Mouse (Mus musculus) forebrain, embryonic 13.5 days (tissue): ENCODE data around the gene Itgb5. TPM values are rescaled to one million over a fixed set of nuclear protein-coding genes. Genes with fewer than 3 reads are reported as not detected.

Source experiments
- ATAC-seq: fragments of 200-750 bp; cut with Nextera tagmentation; 2 replicates; pipeline ENCODE4 v1.8.0; 2017
- H3K27ac ChIP-seq: fragments of 300-500 bp; sonication (generic); 2 replicates; pipeline ENCODE4 v1.5.1; 2015; ENCODE audit warnings: inconsistent platforms, mild to moderate bottlenecking, moderate library complexity
- H3K27me3 ChIP-seq: fragments of 300-500 bp; sonication (generic); 2 replicates; pipeline ENCODE4 v1.6.1; 2015; ENCODE audit warnings: mild to moderate bottlenecking, inconsistent platforms
- H3K36me3 ChIP-seq: fragments of 300-500 bp; sonication (generic); 2 replicates; pipeline ENCODE4 v1.6.1; 2015; ENCODE audit warnings: mild to moderate bottlenecking, inconsistent platforms; ENCODE audit not compliant: poor library complexity, severe bottlenecking
- H3K4me1 ChIP-seq: fragments of 300-500 bp; sonication (generic); 2 replicates; pipeline ENCODE4 v1.6.1; 2015; ENCODE audit warnings: inconsistent platforms
- H3K4me2 ChIP-seq: fragments of 300-500 bp; sonication (generic); 2 replicates; pipeline ENCODE4 v1.6.1; 2015; ENCODE audit warnings: inconsistent platforms, mild to moderate bottlenecking, moderate library complexity
- H3K4me3 ChIP-seq: fragments of 300-500 bp; sonication (generic); 2 replicates; pipeline ENCODE4 v1.5.1; 2015; ENCODE audit warnings: mild to moderate bottlenecking, inconsistent platforms
- H3K9ac ChIP-seq: fragments of 300-500 bp; sonication (generic); 2 replicates; pipeline ENCODE4 v1.6.1; 2015; ENCODE audit warnings: mild to moderate bottlenecking, inconsistent platforms
- H3K9me3 ChIP-seq: fragments of 300-500 bp; sonication (generic); replicated peaks from 2 replicates; pipeline ENCODE4 v1.6.1; 2016; ENCODE audit warnings: inconsistent platforms
- WGBS: fragments of 180-500 bp; shearing (Covaris S2); methylation state at CpG from one replicate; pipeline ENCODE4 v1.1.7; 2015; 5-methylcytosine and 5-hydroxymethylcytosine counted together
- polyA plus RNA-seq: library from polyadenylated mRNA; unstranded; fragments of >200 nt; fragmentation: Nextera tagmentation; extraction: Ambion mirVana; gene quantifications from 2 replicates; pipeline ENCODE4 v1.2.1, GENCODE M21; 2015

Itgb5 gene
- polyA plus RNA-seq, 1 experiment from 2014 or later: 2.5 TPM

GRCm38 (mm10) chr16:33870224-33870785, 40.8 kb downstream of the Itgb5 start:
- no peak overlapping the region for H3K27ac ChIP-seq
- no peak for ATAC-seq
- 91% methylated on average over 3 of the region's 3 CpGs for WGBS
- H3K4me3 ChIP-seq: no peak overlapping the region
- H3K27me3 ChIP-seq: no peaks in the 10 kb centered on the region
- H3K9ac ChIP-seq: no peak overlapping the region
- H3K4me2 ChIP-seq: no peak overlapping the region
- H3K4me1 ChIP-seq: 0 out of 2 replicates have a peak, but pooled peaks cover 9% of the 10 kb centered on the region
- no peaks in the 10 kb centered on the region for H3K9me3 ChIP-seq
- no peaks in the 10 kb centered on the region for H3K36me3 ChIP-seq

GRCm38 (mm10) chr16:33870988-33871758, 41.7 kb downstream of the Itgb5 start:
- no peaks in the 10 kb centered on the region for H3K27me3 ChIP-seq
- H3K9ac ChIP-seq: no peak overlapping the region
- WGBS: 70% methylated on average over 13 of the region's 13 CpGs
- ATAC-seq: peak; percentile 71
- H3K27ac ChIP-seq: no peak overlapping the region; the same call in 1 of the 2 replicates
- 0 out of 2 replicates have a peak, but pooled peaks cover 9% of the 10 kb centered on the region for H3K4me1 ChIP-seq
- H3K9me3 ChIP-seq: no peaks in the 10 kb centered on the region
- H3K36me3 ChIP-seq: no peaks in the 10 kb centered on the region
- H3K4me3 ChIP-seq: no peak overlapping the region
- H3K4me2 ChIP-seq: no peak overlapping the region

GRCm38 (mm10) chr16:33871865-33872443, 42.5 kb downstream of the Itgb5 start:
- Histone ChIP-seq H3K9me3 (no peaks in the 10 kb centered on the region), H3K27me3 (no peaks in the 10 kb centered on the region), H3K4me3 (no peak overlapping the region), H3K9ac (no peak overlapping the region), H3K4me1 (0 out of 2 replicates have a peak, but pooled peaks cover 9% of the 10 kb centered on the region), H3K36me3 (no peaks in the 10 kb centered on the region), H3K27ac (no peak overlapping the region), H3K4me2 (no peak overlapping the region)
- no peak for ATAC-seq
- 73% methylated on average over 14 of the region's 14 CpGs for WGBS

GRCm38 (mm10) chr16:33873282-33873681, 43.8 kb downstream of the Itgb5 start:
- Histone ChIP-seq H3K9me3 (no peaks in the 10 kb centered on the region), H3K9ac (no peak overlapping the region)

GRCm38 (mm10) chr16:33878041-33878783, 48.7 kb downstream of the Itgb5 start:
- no peak overlapping the region for H3K4me3 ChIP-seq
- WGBS: 55% methylated on average over 6 of the region's 6 CpGs
- ATAC-seq: peak; percentile 68
- no peaks in the 10 kb centered on the region for H3K9me3 ChIP-seq
- no peaks in the 10 kb centered on the region for H3K36me3 ChIP-seq
- 0 out of 2 replicates have a peak overlapping the region, but pooled peaks have one; percentile 40 for H3K27ac ChIP-seq
- H3K4me1 ChIP-seq: peaks cover 31% of the 10 kb centered on the region
- no peaks in the 10 kb centered on the region for H3K27me3 ChIP-seq
- H3K9ac ChIP-seq: peak overlapping the region; percentile 3; the same call in 1 of the 2 replicates
- H3K4me2 ChIP-seq: no peak overlapping the region

More at GRCm38 (mm10) chr16:33873282-33873681, 43.8 kb downstream of the Itgb5 start:
- Histone ChIP-seq H3K27ac (no peak overlapping the region), H3K36me3 (no peaks in the 10 kb centered on the region), H3K4me3 (no peak overlapping the region), H3K27me3 (no peaks in the 10 kb centered on the region), H3K4me2 (no peak overlapping the region), H3K4me1 (peaks cover 19% of the 10 kb centered on the region)
- 57% methylated on average over 7 of the region's 7 CpGs for WGBS
- no peak for ATAC-seq

GRCm38 (mm10) chr16:33879031-33879430, 49.6 kb downstream of the Itgb5 start:
- ATAC-seq: no peak
- Histone ChIP-seq H3K9me3 (no peaks in the 10 kb centered on the region), H3K27ac (no peak overlapping the region), H3K4me2 (no peak overlapping the region), H3K9ac (no peak overlapping the region), H3K27me3 (no peaks in the 10 kb centered on the region), H3K4me3 (no peak overlapping the region), H3K36me3 (no peaks in the 10 kb centered on the region), H3K4me1 (peaks cover 39% of the 10 kb centered on the region)
- 76% methylated on average over 6 of the region's 6 CpGs for WGBS

- H3K4me1 ChIP-seq: peaks cover 44% of the 10 kb centered on the region
- H3K9me3 ChIP-seq: no peaks in the 10 kb centered on the region
- no peaks in the 10 kb centered on the region for H3K27me3 ChIP-seq
- no peak overlapping the region for H3K27ac ChIP-seq
- H3K36me3 ChIP-seq: no peaks in the 10 kb centered on the region
- H3K4me2 ChIP-seq: no peak overlapping the region
- no peak overlapping the region for H3K4me3 ChIP-seq
- ATAC-seq: no peak
- WGBS: 71% methylated on average over 4 of the region's 4 CpGs
- H3K9ac ChIP-seq: no peak overlapping the region
Measured at GRCm38 (mm10) chr16:33879556-33879955, 50.1 kb downstream of the Itgb5 start.

- no peaks in the 10 kb centered on the region for H3K9me3 ChIP-seq
- H3K27ac ChIP-seq: no peak overlapping the region
- ATAC-seq: no peak
- H3K9ac ChIP-seq: no peak overlapping the region
- WGBS: 94% methylated on average over 4 of the region's 4 CpGs
- no peaks in the 10 kb centered on the region for H3K27me3 ChIP-seq
- H3K36me3 ChIP-seq: no peaks in the 10 kb centered on the region
- no peak overlapping the region for H3K4me3 ChIP-seq
- H3K4me2 ChIP-seq: no peak overlapping the region
- peaks cover 54% of the 10 kb centered on the region for H3K4me1 ChIP-seq
Measured at GRCm38 (mm10) chr16:33880765-33881164, 51.3 kb downstream of the Itgb5 start.

GRCm38 (mm10) chr16:33882540-33882939, 53.1 kb downstream of the Itgb5 start:
- ATAC-seq: peak; percentile 63
- H3K9ac ChIP-seq: no peak overlapping the region
- H3K27me3 ChIP-seq: no peaks in the 10 kb centered on the region
- peak overlapping the region; percentile 51 for H3K27ac ChIP-seq
- H3K4me2 ChIP-seq: no peak overlapping the region
- no peak overlapping the region for H3K4me3 ChIP-seq
- H3K9me3 ChIP-seq: no peaks in the 10 kb centered on the region
- no peaks in the 10 kb centered on the region for H3K36me3 ChIP-seq
- peaks cover 51% of the 10 kb centered on the region for H3K4me1 ChIP-seq
- WGBS: 61% methylated on average over 4 of the region's 4 CpGs

GRCm38 (mm10) chr16:33883046-33883975, 53.8 kb downstream of the Itgb5 start:
- H3K4me1 ChIP-seq: peaks cover 43% of the 10 kb centered on the region
- no peak overlapping the region for H3K9ac ChIP-seq
- no peaks in the 10 kb centered on the region for H3K36me3 ChIP-seq
- H3K4me2 ChIP-seq: 0 out of 2 replicates have a peak overlapping the region, but pooled peaks have one; percentile 10
- no peaks in the 10 kb centered on the region for H3K27me3 ChIP-seq
- no peaks in the 10 kb centered on the region for H3K9me3 ChIP-seq
- ATAC-seq: peak; percentile 74
- H3K4me3 ChIP-seq: no peak overlapping the region
- WGBS: 34% methylated on average over 14 of the region's 16 CpGs
- H3K27ac ChIP-seq: peak overlapping the region; percentile 51

GRCm38 (mm10) chr16:33884201-33884600, 54.7 kb downstream of the Itgb5 start:
- WGBS: 46% methylated on average over 5 of the region's 5 CpGs

More at GRCm38 (mm10) chr16:33884201-33884600, 54.7 kb downstream of the Itgb5 start:
- 0 out of 2 replicates have a peak overlapping the region, but pooled peaks have one; percentile 9 for H3K9ac ChIP-seq
- no peak overlapping the region for H3K4me3 ChIP-seq
- H3K27ac ChIP-seq: peak overlapping the region; percentile 51
- peaks cover 35% of the 10 kb centered on the region for H3K4me1 ChIP-seq
- no peak for ATAC-seq
- H3K27me3 ChIP-seq: no peaks in the 10 kb centered on the region
- H3K9me3 ChIP-seq: no peaks in the 10 kb centered on the region
- no peaks in the 10 kb centered on the region for H3K36me3 ChIP-seq
- H3K4me2 ChIP-seq: no peak overlapping the region
